In genomic region chr4:149049351-149050159, GRCm38 (mm10) we compare ENCODE assay signal across 8 mouse cellular contexts. TPM values are rescaled to one million over a fixed set of nuclear protein-coding genes. Genes with fewer than 3 reads are reported as not detected.
DNase-seq lines count a peak whose midpoint lies in the region; ATAC-seq and TF ChIP-seq lines count a peak whose summit lies in the region.

No protein-coding gene starts in this region.

- H3K36me3 ChIP-seq in heart, adult 2 months (ENCODE audit: control insufficient read depth, insufficient read depth, low read length): no peaks in the 10 kb centered on the region
- no peaks in the 10 kb centered on the region for H3K36me3 ChIP-seq in intestine, embryonic 15.5 days
- no peaks in the 10 kb centered on the region for H3K36me3 ChIP-seq in lung, embryonic 14.5 days (ENCODE audit: insufficient read depth)
- no peaks in the 10 kb centered on the region for H3K36me3 ChIP-seq in small intestine, adult 2 months (ENCODE audit: control insufficient read depth, insufficient read depth, low read length)

- peak overlapping the region; percentile 22; the same call in 1 of the 2 replicates for H3K4me3 ChIP-seq in heart, adult 2 months
- no peak overlapping the region for H3K4me3 ChIP-seq in intestine, embryonic 15.5 days (replicated peaks)
- no peak overlapping the region for H3K4me3 ChIP-seq in lung, embryonic 14.5 days (ENCODE audit: low read depth, low read length)
- peak overlapping the region; percentile 27 for H3K4me3 ChIP-seq in small intestine, adult 2 months (ENCODE audit: low read depth, low read length)

- WGBS in heart, adult 2 months: 9% methylated on average over 16 of the region's 16 CpGs
- 13% methylated on average over 16 of the region's 16 CpGs for WGBS in intestine, embryonic 15.5 days
- WGBS in lung, embryonic 14.5 days: 10% methylated on average over 16 of the region's 16 CpGs
- WGBS in small intestine, adult 2 months: 19% methylated on average over 16 of the region's 16 CpGs

- DNase-seq in heart, adult 2 months: peak; percentile 49 to 53
- DNase-seq in heart, postnatal 25 days (ENCODE audit: low spot score): no peak
- DNase-seq in fibroblast of lung, adult 2 months (ENCODE audit: low read depth): peak; percentile 34
- peak; percentile 70 for DNase-seq in lung, embryonic 14.5 days
- DNase-seq in testis, postnatal 14 days (ENCODE audit: low spot score): no peak
- no peak for DNase-seq in left cerebral cortex, postnatal 36 days (ENCODE audit: low spot score in 2 of 2)

- TF ChIP-seq EP300 in heart, adult 2 months (IDR thresholded peaks at IDR 0.05; ENCODE audit: insufficient read depth, low read depth, low read length): no peak

- no peaks in the 10 kb centered on the region; the same call in 1 of the 2 replicates for H3K79me2 ChIP-seq in heart, adult 2 months (replicated peaks; ENCODE audit: control insufficient read depth, insufficient read depth, low read length)

- H3K27me3 ChIP-seq in heart, adult 2 months (ENCODE audit: control insufficient read depth, insufficient read depth, low read length): no peaks in the 10 kb centered on the region
- no peaks in the 10 kb centered on the region for H3K27me3 ChIP-seq in intestine, embryonic 15.5 days (replicated peaks)
- H3K27me3 ChIP-seq in lung, embryonic 14.5 days (ENCODE audit: insufficient read depth, low read length): no peaks in the 10 kb centered on the region
- H3K27me3 ChIP-seq in small intestine, adult 2 months (ENCODE audit: control insufficient read depth, insufficient read depth, low read length): no peaks in the 10 kb centered on the region

- peaks cover 11% of the 10 kb centered on the region for H3K4me1 ChIP-seq in heart, adult 2 months (ENCODE audit: control insufficient read depth, insufficient read depth, low read length)
- H3K4me1 ChIP-seq in intestine, embryonic 15.5 days (replicated peaks): peaks cover 29% of the 10 kb centered on the region
- peaks cover 12% of the 10 kb centered on the region for H3K4me1 ChIP-seq in lung, embryonic 14.5 days (ENCODE audit: insufficient read depth)
- peaks cover 13% of the 10 kb centered on the region for H3K4me1 ChIP-seq in small intestine, adult 2 months (ENCODE audit: control insufficient read depth, insufficient read depth, insufficient read length, low read length)

- peak; percentile 81 for ATAC-seq in intestine, embryonic 15.5 days
- peak; percentile 75 for ATAC-seq in lung, embryonic 14.5 days (ENCODE audit: insufficient read depth)

- no peak overlapping the region for H3K9ac ChIP-seq in heart, adult 2 months (ENCODE audit: low read depth, low read length)
- peak overlapping the region; percentile 23; the same call in 1 of the 2 replicates for H3K9ac ChIP-seq in intestine, embryonic 15.5 days
- H3K9ac ChIP-seq in lung, embryonic 14.5 days: no peak overlapping the region; the same call in 1 of the 2 replicates

- TF ChIP-seq POLR2A in heart, adult 2 months (IDR thresholded peaks at IDR 0.05; ENCODE audit: insufficient read depth, low read depth, low read length): no peak
- no peak for TF ChIP-seq POLR2A in small intestine, adult 2 months (IDR thresholded peaks at IDR 0.05; ENCODE audit: low read depth, low read length)

- TF ChIP-seq CTCF in heart, adult 2 months (IDR thresholded peaks at IDR 0.05): no peak
- TF ChIP-seq CTCF in lung, embryonic 14.5 days (IDR thresholded peaks at IDR 0.05; ENCODE audit: low read depth): no peak
- TF ChIP-seq CTCF in small intestine, adult 2 months (IDR thresholded peaks at IDR 0.05; ENCODE audit: extremely low read depth, insufficient read length, insufficient replicate concordance, low read depth, low read length): no peak

- no peak overlapping the region; the same call in 1 of the 2 replicates for H3K27ac ChIP-seq in heart, adult 2 months
- peak overlapping the region; percentile 74 for H3K27ac ChIP-seq in intestine, embryonic 15.5 days
- peak overlapping the region; percentile 78 for H3K27ac ChIP-seq in lung, embryonic 14.5 days (ENCODE audit: low read depth)
- peak overlapping the region; percentile 19; the same call in 1 of the 2 replicates for H3K27ac ChIP-seq in small intestine, adult 2 months (ENCODE audit: insufficient read depth, low read depth, low read length)

- intact Hi-C loops in heart, adult 2 months (cut with DNase I): loop anchor here (5.0 kb wide), 3 partner anchors 82 to 247 kb away; partner anchors contain the start of gene Casz1
- intact Hi-C loops in heart, postnatal 25 days (cut with DNase I): loop anchor here (5.0 kb wide), 3 partner anchors 92 to 307 kb away; partner anchors contain the start of gene Casz1
- intact Hi-C loops in left cerebral cortex, postnatal 36 days (cut with DNase I): no loop called here

- no peaks in the 10 kb centered on the region for H3K9me3 ChIP-seq in intestine, embryonic 15.5 days
- H3K9me3 ChIP-seq in lung, embryonic 14.5 days (ENCODE audit: low read depth, low read length): no peaks in the 10 kb centered on the region

- H3K4me2 ChIP-seq in intestine, embryonic 15.5 days (replicated peaks): peak overlapping the region; percentile 43
- H3K4me2 ChIP-seq in lung, embryonic 14.5 days: peak overlapping the region; percentile 42

RNA-seq across cellular contexts. Expression of gene Pex14, which starts 50.1 kb away (rescaled TPM):
- 10 to 100 TPM; 20.1 to 23.7 TPM for total RNA-seq in heart, adult 2 months (2021)
- 17.4 and 21.2 TPM in 2 replicates for polyA plus RNA-seq in heart, adult 2 months (2012; rRNA removed)
- 10 to 100 TPM; 19.4 to 20.1 TPM for total RNA-seq in heart, postnatal 25 days (2021)
- polyA plus RNA-seq in intestine, embryonic 15.5 days (2015; fragmentation: Nextera tagmentation; extraction: Ambion mirVana): 52.1 and 54.8 TPM in 2 replicates
- 39.6 and 43.7 TPM in 2 replicates for polyA plus RNA-seq in lung, embryonic 14.5 days (2014; fragmentation: Nextera tagmentation; extraction: Ambion mirVana)
- 23.1 and 49.4 TPM in 2 replicates for polyA plus RNA-seq in small intestine, adult 2 months (2012; rRNA removed)
- 10 to 100 TPM; 48.4 to 57.5 TPM for total RNA-seq in left cerebral cortex, postnatal 36 days (2021)

RNA-seq across cellular contexts. Expression of gene Dffa, which starts 54.4 kb away (rescaled TPM):
- total RNA-seq in heart, adult 2 months (2021): 10 to 100 TPM; 40.1 to 42.5 TPM
- polyA plus RNA-seq in heart, adult 2 months (2012; rRNA removed): 25.3 and 36.8 TPM in 2 replicates
- 10 to 100 TPM; 41.3 to 41.5 TPM for total RNA-seq in heart, postnatal 25 days (2021)
- 44.9 and 48.3 TPM in 2 replicates for polyA plus RNA-seq in intestine, embryonic 15.5 days (2015; fragmentation: Nextera tagmentation; extraction: Ambion mirVana)
- 26.3 and 29.7 TPM in 2 replicates for polyA plus RNA-seq in lung, embryonic 14.5 days (2014; fragmentation: Nextera tagmentation; extraction: Ambion mirVana)
- polyA plus RNA-seq in small intestine, adult 2 months (2012; rRNA removed): 7.8 and 13.7 TPM in 2 replicates
- total RNA-seq in left cerebral cortex, postnatal 36 days (2021): 10 to 100 TPM; 52.3 to 62.9 TPM

Comparison
In these comparisons a context has a peak if more than half of its experiments do, and no peak if none do; other contexts are left out.
1. DNase-seq: peak in heart, adult 2 months (2 of 2), fibroblast of lung, adult 2 months (single experiment) and lung, embryonic 14.5 days (single experiment); none in heart, postnatal 25 days (single experiment), testis, postnatal 14 days (single experiment) and left cerebral cortex, postnatal 36 days (0 of 2).
2. H3K4me3 ChIP-seq: peak in heart, adult 2 months (single experiment) and small intestine, adult 2 months (single experiment); none in intestine, embryonic 15.5 days (single experiment) and lung, embryonic 14.5 days (single experiment).